Mouse (Mus musculus) MEL (cell line): ENCODE measurements around the gene Lats2. TPM values are rescaled to one million over a fixed set of nuclear protein-coding genes. Genes with fewer than 3 reads are reported as not detected.

ENCODE experiments used
- DNase-seq: peaks from one replicate; pipeline ENCODE4 v3.0.0; 2011; ENCODE audit warnings: low read depth, low spot score
- H3K27ac ChIP-seq: 2 replicates; pipeline ENCODE4 v1.5.1; 2012; ENCODE audit warnings: low read depth, mild to moderate bottlenecking, control low read depth, low read length, moderate library complexity; ENCODE audit not compliant: control insufficient read depth
- H3K27me3 ChIP-seq, 2 experiments: fragments of 150-350 bp in 1 of 2; sonication (generic) in 1 of 2; 2 replicates each; pipeline ENCODE4 v1.6.1; 2012; ENCODE audit warnings: low read length in 2 of 2, mild to moderate bottlenecking in 2 of 2, improper control_type of control experiment in 1 of 2, moderate library complexity in 1 of 2; ENCODE audit not compliant: insufficient read depth in 2 of 2, control insufficient read depth in 1 of 2
- H3K36me3 ChIP-seq, 2 experiments: 2 replicates each; pipeline ENCODE4 v1.6.1; 2012 to 2014; ENCODE audit warnings: low read length in 2 of 2, improper control_type of control experiment in 1 of 2, inconsistent platforms in 1 of 2, mild to moderate bottlenecking in 1 of 2; ENCODE audit not compliant: insufficient read depth in 2 of 2, control insufficient read depth in 1 of 2
- H3K4me1 ChIP-seq, 2 experiments: fragments of 150-350 bp in 1 of 2; sonication (generic) in 1 of 2; 2 replicates each; pipeline ENCODE4 v1.6.1; 2012; ENCODE audit warnings: low read length in 2 of 2, improper control_type of control experiment in 1 of 2, mild to moderate bottlenecking in 1 of 2; ENCODE audit not compliant: insufficient read depth in 2 of 2, control insufficient read depth in 1 of 2
- H3K4me3 ChIP-seq, 2 experiments: fragments of 150-350 bp in 1 of 2; sonication (generic) in 1 of 2; 2 replicates each; pipeline ENCODE4 v1.5.1; 2012; ENCODE audit warnings: low read depth in 2 of 2, low read length in 2 of 2, mild to moderate bottlenecking in 2 of 2, moderate library complexity in 2 of 2, control low read depth in 1 of 2, improper control_type of control experiment in 1 of 2; ENCODE audit not compliant: control insufficient read depth in 1 of 2, insufficient read depth in 1 of 2
- H3K79me2 ChIP-seq: 2 replicates; pipeline ENCODE4 v1.6.1; 2012; ENCODE audit warnings: mild to moderate bottlenecking, low read length, moderate library complexity; ENCODE audit not compliant: control insufficient read depth, poor library complexity, insufficient read depth
- H3K9ac ChIP-seq: 2 replicates; pipeline ENCODE4 v1.6.1; 2012; ENCODE audit warnings: low read depth, mild to moderate bottlenecking, control low read depth, low read length, moderate library complexity; ENCODE audit not compliant: control insufficient read depth, poor library complexity, severe bottlenecking
- H3K9me3 ChIP-seq: fragments of 150-350 bp; sonication (generic); replicated peaks from 2 replicates; pipeline ENCODE4 v1.6.1; 2012; ENCODE audit warnings: mild to moderate bottlenecking, low read length, improper control_type of control experiment, moderate library complexity; ENCODE audit not compliant: insufficient read depth
- CHD2 ChIP-seq: IDR thresholded peaks from 2 replicates; pipeline ENCODE4 v1.6.1; 2011; ENCODE audit warnings: low read length, improper control_type of control experiment
- CTCF ChIP-seq, 3 experiments: IDR thresholded peaks in 2 of 3; conservative IDR thresholded peaks in 1 of 3; 2 replicates each; pipeline ENCODE4 v1.5.1; 2011 to 2012; ENCODE audit warnings: low read length in 3 of 3, low read depth in 2 of 3, mild to moderate bottlenecking in 2 of 3, improper control_type of control experiment in 1 of 3, inconsistent platforms in 1 of 3, mixed read lengths in 1 of 3, moderate library complexity in 1 of 3; ENCODE audit not compliant: control insufficient read depth in 1 of 3, insufficient read depth in 1 of 3, poor library complexity in 1 of 3, severe bottlenecking in 1 of 3
- ELF1 ChIP-seq: IDR thresholded peaks from 2 replicates; pipeline ENCODE4 v1.6.1; 2014; ENCODE audit warnings: low read depth, mild to moderate bottlenecking, inconsistent platforms, low read length, improper control_type of control experiment, moderate library complexity
- ETS1 ChIP-seq: IDR thresholded peaks from 2 replicates; pipeline ENCODE4 v1.6.1; 2012; ENCODE audit warnings: low read depth, mild to moderate bottlenecking, inconsistent platforms, low read length, improper control_type of control experiment, moderate library complexity
- HCFC1 ChIP-seq: IDR thresholded peaks from 2 replicates; pipeline ENCODE4 v1.6.1; 2012; ENCODE audit warnings: low read depth, mild to moderate bottlenecking, inconsistent platforms, low read length, improper control_type of control experiment, moderate library complexity
- JUND ChIP-seq: IDR thresholded peaks from 2 replicates; pipeline ENCODE4 v1.6.1; 2011; ENCODE audit warnings: low read depth, mild to moderate bottlenecking, improper control_type of control experiment, low read length
- KAT2A ChIP-seq: conservative IDR thresholded peaks from 2 replicates; pipeline ENCODE4 v1.6.1; 2012; ENCODE audit warnings: low read depth, low read length, improper control_type of control experiment, inconsistent platforms
- MAFK ChIP-seq: IDR thresholded peaks from 2 replicates; pipeline ENCODE4 v1.6.1; 2011; ENCODE audit warnings: low read depth, mild to moderate bottlenecking, low read length, improper control_type of control experiment, borderline replicate concordance
- MAZ ChIP-seq: IDR thresholded peaks from 2 replicates; pipeline ENCODE4 v1.6.1; 2012; ENCODE audit warnings: low read depth, mild to moderate bottlenecking, inconsistent platforms, low read length, improper control_type of control experiment
- MEF2A ChIP-seq: IDR thresholded peaks from 2 replicates; pipeline ENCODE4 v1.6.1; 2014; ENCODE audit warnings: low read depth, mild to moderate bottlenecking, inconsistent platforms, low read length, improper control_type of control experiment; ENCODE audit not compliant: poor library complexity, insufficient replicate concordance, severe bottlenecking; ENCODE audit errors: extremely low read depth
- MYB ChIP-seq: IDR thresholded peaks from 2 replicates; pipeline ENCODE4 v1.6.1; 2011; ENCODE audit warnings: mild to moderate bottlenecking, low read depth, low read length, improper control_type of control experiment
- MYC ChIP-seq: IDR thresholded peaks from 2 replicates; pipeline ENCODE4 v1.6.1; 2011; ENCODE audit warnings: low read depth, mild to moderate bottlenecking, low read length, improper control_type of control experiment, moderate library complexity
- NELFE ChIP-seq: IDR thresholded peaks from 2 replicates; pipeline ENCODE4 v1.6.1; 2011; ENCODE audit warnings: low read depth, low read length, improper control_type of control experiment
- POLR2A ChIP-seq, 2 experiments: IDR thresholded peaks; 2 replicates each; pipeline ENCODE4 v1.6.1; 2011 to 2012; ENCODE audit warnings: low read length in 2 of 2, mild to moderate bottlenecking in 2 of 2, control low read depth in 1 of 2, improper control_type of control experiment in 1 of 2, low read depth in 1 of 2, moderate library complexity in 1 of 2; ENCODE audit not compliant: control insufficient read depth in 1 of 2, insufficient read depth in 1 of 2, poor library complexity in 1 of 2
- POLR2AphosphoS5 ChIP-seq: IDR thresholded peaks from 2 replicates; pipeline ENCODE4 v1.6.1; 2012; ENCODE audit warnings: low read depth, borderline replicate concordance, mild to moderate bottlenecking, inconsistent platforms, low read length, moderate library complexity, mixed read lengths
- RAD21 ChIP-seq: IDR thresholded peaks from 2 replicates; pipeline ENCODE4 v1.6.1; 2011; ENCODE audit warnings: mild to moderate bottlenecking, low read depth, low read length, improper control_type of control experiment
- TCF12 ChIP-seq: IDR thresholded peaks from 2 replicates; pipeline ENCODE4 v1.6.1; 2014; ENCODE audit warnings: low read depth, mild to moderate bottlenecking, inconsistent platforms, low read length, improper control_type of control experiment, moderate library complexity
- UBTF ChIP-seq: IDR thresholded peaks from 2 replicates; pipeline ENCODE4 v1.6.1; 2012; ENCODE audit warnings: low read depth, mild to moderate bottlenecking, inconsistent platforms, low read length, improper control_type of control experiment, moderate library complexity, borderline replicate concordance; ENCODE audit not compliant: insufficient read depth
- polyA plus RNA-seq, 2 experiments: library from polyadenylated mRNA; stranded (reverse) in 1 of 2; unstranded in 1 of 2; fragments of >175 nt in 1 of 2; fragments of >200 nt in 1 of 2; gene quantifications; 2 replicates each; pipeline versions ENCODE4 v1.2.1 to v1.2.4; 2012; ENCODE audit warnings: low replicate concordance in 2 of 2, low read depth in 1 of 2; ENCODE audit not compliant: insufficient read length in 2 of 2, insufficient read depth in 1 of 2, missing spikeins in 1 of 2
- total RNA-seq: library from RNA; depleted of rRNA; stranded (reverse); fragments of 300-350 nt; gene quantifications from 2 replicates; pipeline ENCODE4 v1.2.3, GENCODE M21; 2012

Lats2 gene
- total and polyA plus RNA-seq, 3 experiments: 1.1 to 2.6 TPM; not detected in 1

DNA sequence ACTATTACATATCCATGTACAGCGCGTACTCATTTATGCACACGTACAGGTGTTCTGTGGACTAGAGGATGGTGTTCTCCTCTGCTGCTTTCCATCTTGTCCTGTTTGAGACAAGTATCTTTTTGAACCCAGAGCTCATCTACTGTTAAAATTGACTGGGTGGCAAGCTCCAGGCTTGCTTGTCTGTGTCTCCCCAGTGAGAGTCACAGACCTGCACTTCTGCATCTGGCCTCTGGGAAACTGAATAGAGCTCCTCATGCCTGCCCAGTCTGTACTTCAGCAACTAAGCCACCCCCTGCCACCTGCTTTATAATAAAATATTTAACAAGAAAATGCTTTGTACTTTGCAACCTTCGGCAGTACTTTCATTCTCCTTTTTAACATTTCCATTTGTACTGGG, 99.9 kb downstream of the Lats2 start:
- no peaks in the 10 kb centered on the region for H3K27me3 ChIP-seq
- no peak overlapping the region for H3K4me3 ChIP-seq
- TF ChIP-seq JUND: no peak
- peak in 2 of 3 experiments; percentile 7 to 28; a peak in 2 of 6 replicates for TF ChIP-seq CTCF (IDR thresholded peaks at IDR 0.05 in 2 of 3, conservative IDR thresholded peaks at IDR 0.05 in 1 of 3; ENCODE audit: control insufficient read depth in 1 of 3, insufficient read depth in 1 of 3, low read depth in 2 of 3, low read length in 3 of 3, poor library complexity in 1 of 3, severe bottlenecking in 1 of 3)
- peak; percentile 65 for DNase-seq
- no peak overlapping the region for H3K9ac ChIP-seq
- peaks cover 10 to 21% of the 10 kb centered on the region in 2 experiments for H3K36me3 ChIP-seq
- peaks cover 63% of the 10 kb centered on the region for H3K79me2 ChIP-seq
- no peaks in the 10 kb centered on the region for H3K9me3 ChIP-seq
- H3K4me1 ChIP-seq: peaks cover 0 to 6% of the 10 kb centered on the region in 2 experiments; a peak in 2 of 4 replicates
- no peak overlapping the region for H3K27ac ChIP-seq

DNA sequence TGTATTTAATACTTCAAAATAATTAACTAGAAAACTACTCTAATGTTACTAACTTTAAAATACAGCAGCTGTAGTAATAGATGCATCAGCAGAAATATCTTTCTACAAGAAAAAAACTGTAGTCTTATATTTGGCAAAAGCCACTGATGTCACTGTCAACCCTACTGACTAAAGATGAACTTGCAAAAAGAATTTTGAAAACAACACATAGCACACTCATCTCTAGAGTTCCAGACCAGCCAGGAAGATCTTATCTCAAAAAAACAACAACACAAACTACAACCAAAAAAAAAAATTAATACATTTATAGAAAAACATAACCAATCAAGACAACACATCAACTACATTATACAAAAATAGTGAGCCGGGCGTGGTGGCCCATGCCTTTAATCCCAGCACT, 100.7 kb downstream of the Lats2 start:
- no peaks in the 10 kb centered on the region for H3K27me3 ChIP-seq
- H3K36me3 ChIP-seq: peaks cover 10 to 13% of the 10 kb centered on the region in 2 experiments
- DNase-seq: no peak
- H3K27ac ChIP-seq: no peak overlapping the region
- TF ChIP-seq POLR2A (IDR thresholded peaks at IDR 0.05; ENCODE audit: control insufficient read depth in 1 of 2, insufficient read depth in 1 of 2, low read depth in 1 of 2, low read length in 2 of 2, poor library complexity in 1 of 2) (no peak), KAT2A (no peak), POLR2AphosphoS5 (no peak), MAZ (no peak), MEF2A (no peak), CTCF (IDR thresholded peaks at IDR 0.05 in 2 of 3, conservative IDR thresholded peaks at IDR 0.05 in 1 of 3; ENCODE audit: control insufficient read depth in 1 of 3, insufficient read depth in 1 of 3, low read depth in 2 of 3, low read length in 3 of 3, poor library complexity in 1 of 3, severe bottlenecking in 1 of 3) (no peak), MAFK (no peak), UBTF (no peak), HCFC1 (no peak), TCF12 (no peak), ELF1 (no peak), ETS1 (no peak), RAD21 (no peak), CHD2 (no peak), MYC (no peak), NELFE (no peak), MYB (no peak), JUND (no peak)
- TF ChIP-seq, all 39 proteins: peak for 0
- no peaks in the 10 kb centered on the region for H3K9me3 ChIP-seq
- peaks cover 0 to under 1% of the 10 kb centered on the region in 2 experiments; a peak in 2 of 4 replicates for H3K4me1 ChIP-seq
- no peak overlapping the region for H3K4me3 ChIP-seq
- H3K79me2 ChIP-seq: peaks cover 62% of the 10 kb centered on the region
- H3K9ac ChIP-seq: no peak overlapping the region
